Mouse (Mus musculus) granulocyte monocyte progenitor cell, adult 5-6 weeks (primary cell): Measurements from ENCODE around the gene Spink8. TPM values are rescaled to one million over a fixed set of nuclear protein-coding genes. Genes with fewer than 3 reads are reported as not detected.
"Not testable (repeated sequence)": the region's sequence is repeated elsewhere in the genome, so short reads cannot be mapped to it uniquely, and the experiment has no call there.

Experiments used
- ATAC-seq: replicated peaks from 2 replicates; pipeline ENCODE4 v1.8.0; 2016; ENCODE audit warnings: mild to moderate bottlenecking, moderate TSS enrichment, inconsistent platforms; ENCODE audit not compliant: poor library complexity, severe bottlenecking
- total RNA-seq, 2 experiments: library from RNA; stranded (forward) in 1 of 2; stranded (reverse) in 1 of 2; fragments of 200-712, 200-1000 nt in 1 of 2; fragments of >200 nt in 1 of 2; fragmentation: Nextera tagmentation in 1 of 2; gene quantifications; 2 replicates each; pipeline ENCODE4 v1.2.3; 2014 to 2017

Gene Spink8
- total RNA-seq (2014; fragmentation: Nextera tagmentation) (not detected in 2 replicates), total RNA-seq (2017) (not detected in 2 replicates)

- ATAC-seq: no peak
Observed at GRCm38 (mm10) chr9:109811980-109812379, at the start of gene Spink8. TSS of gene Spink8 (plus strand) at chr9:109812280.

GRCm38 (mm10) chr9:109766841-109767240 lies 45.2 kb upstream of the Spink8 start:
- not testable (repeated sequence) for ATAC-seq

GRCm38 (mm10) chr9:109790570-109790969 lies 21.5 kb upstream of the Spink8 start, which contains the start of gene Fbxw27:
TSS of gene Fbxw27 (minus strand) at chr9:109790670.
- not testable (repeated sequence) for ATAC-seq

GRCm38 (mm10) chr9:109795221-109795620 lies 16.9 kb upstream of the Spink8 start:
- no peak for ATAC-seq

GRCm38 (mm10) chr9:109795811-109796210 lies 16.3 kb upstream of the Spink8 start:
- ATAC-seq: no peak

- ATAC-seq: peak; percentile 46; the same call in 1 of the 2 replicates
Observed at GRCm38 (mm10) chr9:109798051-109798450, 14.0 kb upstream of the Spink8 start.

- ATAC-seq: not testable (repeated sequence)
Observed at GRCm38 (mm10) chr9:109805596-109805995, 6.5 kb upstream of the Spink8 start.

- no peak for ATAC-seq
Observed at GRCm38 (mm10) chr9:109806260-109806659, 5.8 kb upstream of the Spink8 start.

- no peak for ATAC-seq
Observed at GRCm38 (mm10) chr9:109806695-109807293, 5.3 kb upstream of the Spink8 start.

- ATAC-seq: peak; percentile 61
Observed at GRCm38 (mm10) chr9:109807898-109808297, 4.2 kb upstream of the Spink8 start.

GRCm38 (mm10) chr9:109813424-109813823 lies 1.3 kb downstream of the Spink8 start:
- no peak for ATAC-seq

GRCm38 (mm10) chr9:109816341-109816740 lies 4.3 kb downstream of the Spink8 start:
- ATAC-seq: no peak

GRCm38 (mm10) chr9:109825739-109826138 lies 13.7 kb downstream of the Spink8 start:
- no peak for ATAC-seq

GRCm38 (mm10) chr9:109826181-109826580 lies 14.1 kb downstream of the Spink8 start:
- ATAC-seq: no peak

- peak; percentile 97 for ATAC-seq
Observed at GRCm38 (mm10) chr9:109832391-109833087, 20.5 kb downstream of the Spink8 start, which contains the start of gene Nme6. TSS of gene Nme6 (plus strand) at chr9:109832749.

GRCm38 (mm10) chr9:109833088-109833412 lies 21.0 kb downstream of the Spink8 start:
- ATAC-seq: peak; percentile 20

- peak; percentile 96 for ATAC-seq
Observed at GRCm38 (mm10) chr9:109849312-109849758, 37.3 kb downstream of the Spink8 start, which contains the start of gene Camp. TSS of gene Camp (minus strand) at chr9:109849617.

GRCm38 (mm10) chr9:109850099-109850498 lies 38.0 kb downstream of the Spink8 start:
- no peak for ATAC-seq

- ATAC-seq: peak; percentile 30; the same call in 1 of the 2 replicates
Observed at GRCm38 (mm10) chr9:109854341-109854740, 42.3 kb downstream of the Spink8 start.

GRCm38 (mm10) chr9:109855947-109856346 lies 43.9 kb downstream of the Spink8 start:
- ATAC-seq: no peak

- peak; percentile 84 for ATAC-seq
Observed at GRCm38 (mm10) chr9:109862397-109863044, 50.4 kb downstream of the Spink8 start.
